Mouse (Mus musculus): ENCODE measurements around the gene Hrh2.

Gene Hrh2

DNA sequence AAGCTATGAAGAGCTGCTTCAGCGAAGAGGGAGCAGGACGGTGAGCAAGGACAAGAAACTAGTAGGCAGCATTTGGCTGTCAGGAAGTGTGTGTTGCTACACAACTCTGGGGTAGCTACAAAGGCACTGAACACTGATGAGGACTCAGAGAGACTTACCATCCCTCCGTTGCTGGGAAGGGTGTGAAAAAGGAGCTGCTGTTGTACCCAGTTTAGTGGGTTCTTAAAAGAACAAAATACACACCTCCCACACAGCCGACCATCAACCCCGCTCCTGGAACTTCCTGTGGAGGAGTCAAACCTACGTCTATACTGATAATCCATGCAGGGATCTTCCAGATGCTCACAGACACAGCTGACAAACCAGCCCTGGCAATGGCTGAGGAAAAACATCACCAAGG is 85.5 kb downstream of the Hrh2 start:
- no peak for DNase-seq

DNA sequence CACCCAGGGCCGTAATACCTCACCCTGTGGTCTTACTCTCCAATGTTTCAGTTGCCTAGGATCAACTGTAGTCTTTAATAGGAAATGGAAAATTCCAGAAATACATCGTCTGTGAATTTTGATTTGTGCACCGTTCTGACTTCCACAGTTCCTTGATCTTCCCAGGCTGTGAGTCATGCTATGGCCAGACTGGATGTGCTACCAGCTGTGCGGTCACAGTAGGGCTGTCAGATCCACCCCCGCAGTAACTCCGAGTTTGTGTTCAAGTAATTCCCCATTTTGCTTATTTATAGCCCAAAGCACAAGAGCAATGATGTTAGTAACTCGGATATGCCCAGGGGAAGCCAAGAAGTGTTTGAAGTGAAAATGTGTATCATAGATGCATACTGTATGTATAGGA is 88.4 kb downstream of the Hrh2 start:
- DNase-seq, result no peak

DNA sequence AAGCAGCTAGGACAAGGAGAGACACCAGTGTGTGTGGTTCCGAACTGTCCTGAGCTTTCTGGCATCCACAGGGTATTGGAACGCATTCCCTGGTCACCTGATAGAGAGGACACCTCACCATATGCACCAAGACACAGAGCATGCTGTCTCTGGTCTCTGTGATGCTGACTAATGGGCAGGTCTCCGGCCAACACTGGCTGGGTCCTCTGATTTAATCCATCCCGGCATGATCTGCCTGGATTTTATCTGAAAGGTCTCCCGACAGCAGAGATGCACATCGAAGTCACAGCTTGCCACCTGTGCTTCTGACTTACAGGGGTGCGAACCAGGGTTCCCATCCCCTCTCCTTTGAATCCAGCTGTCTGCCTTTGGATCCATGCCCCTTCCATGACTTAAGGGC is 89.2 kb downstream of the Hrh2 start:
- DNase-seq, result no peak

DNA sequence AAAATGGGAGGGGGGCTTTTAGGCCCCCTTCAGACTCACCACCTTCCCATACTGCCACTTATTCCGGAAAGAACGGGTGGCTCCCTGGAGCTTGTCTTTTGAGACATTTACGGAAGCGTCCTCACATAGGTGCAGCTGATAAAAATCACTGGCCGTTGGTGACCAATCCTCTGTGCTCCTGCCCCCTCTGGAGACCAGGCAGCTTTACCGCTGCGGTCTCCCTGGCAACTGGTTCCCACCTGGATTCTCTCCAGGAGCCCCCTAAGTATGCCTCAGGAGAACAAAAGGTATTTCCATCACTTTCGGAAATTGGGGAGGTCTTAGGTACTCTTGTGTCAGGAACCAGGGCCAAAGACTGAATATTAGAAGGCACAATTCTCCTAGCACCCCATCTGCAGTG is 89.7 kb downstream of the Hrh2 start:
- DNase-seq, result no peak

DNA sequence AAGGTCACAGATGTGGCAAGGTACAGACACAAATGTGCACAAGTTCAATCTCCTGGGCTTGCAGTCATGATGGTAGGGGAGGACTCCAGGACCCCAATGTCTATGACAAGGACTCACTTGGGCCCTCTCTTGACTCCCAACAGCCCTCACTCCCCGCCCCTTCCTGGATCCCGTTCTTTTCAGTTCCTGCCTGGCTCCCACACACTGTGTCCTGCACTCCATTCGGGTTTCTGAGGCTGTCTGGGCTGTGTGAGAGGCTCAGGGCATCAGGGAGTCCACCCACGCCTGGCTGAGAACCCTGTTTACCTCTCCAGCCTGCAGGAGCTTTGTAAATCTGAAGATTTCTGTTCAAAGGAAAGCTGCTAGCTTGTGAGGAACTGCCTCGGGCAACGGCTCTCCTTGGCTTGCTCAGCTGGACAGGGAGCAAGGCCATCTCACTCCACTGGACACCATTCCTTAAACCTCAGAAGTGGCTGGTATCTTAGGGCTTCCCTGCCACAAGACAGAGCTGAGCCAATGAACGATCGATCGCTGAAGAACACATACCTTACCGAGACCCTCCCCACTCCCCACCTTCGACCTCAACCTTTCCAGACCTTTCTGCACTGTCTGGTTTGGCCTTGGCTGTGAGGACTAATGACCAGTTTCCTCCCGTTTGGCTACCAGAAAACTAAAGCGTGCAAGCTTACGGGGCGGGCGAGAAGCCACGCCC is 90.4 kb downstream of the Hrh2 start:
- no peak for DNase-seq

DNA sequence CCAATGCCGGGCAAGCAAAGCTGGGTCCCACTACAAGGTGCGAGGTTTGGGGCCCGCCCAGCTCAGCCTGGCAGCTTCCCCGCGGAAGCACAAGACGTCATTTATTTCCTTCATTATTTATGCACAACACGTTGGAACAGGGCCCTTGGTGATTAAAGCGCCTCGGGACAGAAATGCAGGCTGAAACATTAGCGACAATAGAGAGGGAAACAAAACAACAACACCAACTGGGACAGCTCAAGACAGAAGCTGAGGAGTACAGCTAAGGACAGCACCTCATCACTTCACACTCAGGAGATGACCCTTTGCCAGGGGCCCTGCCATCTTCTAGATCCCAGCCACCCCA is 90.9 kb downstream of the Hrh2 start:
- peak; percentile 66 for DNase-seq

Data from retina, postnatal 1 day (tissue).